Comparison of ENCODE assay signal across 12 mouse cellular contexts in the genomic region with DNA sequence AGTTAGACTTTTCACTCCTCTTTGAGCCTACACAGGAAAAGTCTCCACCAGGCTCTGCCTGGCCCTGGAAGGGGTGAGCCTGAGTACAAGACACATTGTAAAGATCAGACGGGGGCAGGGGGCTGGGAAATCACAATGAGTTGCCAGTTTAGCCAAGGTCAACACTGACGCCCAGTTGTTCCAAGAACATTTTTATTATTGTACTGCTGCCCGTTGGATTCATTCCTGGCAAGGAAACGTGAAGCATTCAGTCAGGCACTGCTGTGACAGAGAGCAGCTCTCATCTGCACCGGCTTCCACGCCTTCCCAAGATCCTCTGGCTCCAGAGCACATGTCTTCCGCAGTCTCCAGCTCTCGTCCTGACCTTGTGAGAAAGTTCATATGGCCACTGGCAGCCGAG. TPM values are rescaled to one million over a fixed set of nuclear protein-coding genes. Genes with fewer than 3 reads are reported as not detected.
DNase-seq lines count a peak whose midpoint lies in the region; ATAC-seq and TF ChIP-seq lines count a peak whose summit lies in the region.
"Had no signal": no experiment of that assay in that cellular context is flagged by ENCODE, and none has a peak within 500 bp of the region (broad histone marks: within the 10 kb centered on the region; RNA-seq: fewer than 3 reads in every experiment).

No protein-coding gene starts in this region.

- ATAC-seq in intestine, embryonic 14.5 days (replicated peaks; ENCODE audit: low FRiP score, low TSS enrichment, low read depth), result no peak
- ATAC-seq in intestine, postnatal 0 days, result no peak
- ATAC-seq in heart, embryonic 11.5 days (replicated peaks; ENCODE audit: insufficient number of reproducible peaks, low FRiP score, low TSS enrichment), result no peak; the same call in 1 of the 2 replicates
- ATAC-seq in kidney, embryonic 16.5 days (ENCODE audit: low FRiP score, low TSS enrichment), result peak; percentile 77
- ATAC-seq in stomach, embryonic 15.5 days (ENCODE audit: insufficient read depth, low FRiP score, low read depth), result no peak; the same call in 1 of the 2 replicates
- no peak for ATAC-seq in forebrain, postnatal 0 days

- no peaks in the 10 kb centered on the region for H3K9me3 ChIP-seq in intestine, embryonic 14.5 days (ENCODE audit: control insufficient read depth, low read length)
- H3K9me3 ChIP-seq in intestine, postnatal 0 days (ENCODE audit: control insufficient read depth), result no peaks in the 10 kb centered on the region
- no peaks in the 10 kb centered on the region for H3K9me3 ChIP-seq in heart, embryonic 11.5 days (replicated peaks; ENCODE audit: control insufficient read depth, low read length)
- H3K9me3 ChIP-seq in kidney, embryonic 16.5 days (ENCODE audit: low read length), result no peaks in the 10 kb centered on the region
- no peaks in the 10 kb centered on the region for H3K9me3 ChIP-seq in stomach, embryonic 15.5 days
- no peaks in the 10 kb centered on the region for H3K9me3 ChIP-seq in forebrain, postnatal 0 days (ENCODE audit: low read length)
- H3K9me3 ChIP-seq: megakaryocyte, embryonic 14.5 days had no signal

- no peaks in the 10 kb centered on the region for H3K4me1 ChIP-seq in intestine, embryonic 14.5 days (replicated peaks; ENCODE audit: control insufficient read depth, insufficient read depth, low read length)
- H3K4me1 ChIP-seq in intestine, postnatal 0 days (replicated peaks; ENCODE audit: control insufficient read depth, insufficient read depth, low read length), result no peaks in the 10 kb centered on the region
- no peaks in the 10 kb centered on the region for H3K4me1 ChIP-seq in heart, embryonic 11.5 days (ENCODE audit: control insufficient read depth, insufficient read depth, low read length)
- peaks cover 16% of the 10 kb centered on the region; the same call in 1 of the 2 replicates for H3K4me1 ChIP-seq in kidney, embryonic 16.5 days (ENCODE audit: insufficient read depth, low read length)
- 0 out of 2 replicates have a peak, but pooled peaks cover 6% of the 10 kb centered on the region for H3K4me1 ChIP-seq in stomach, embryonic 15.5 days
- no peaks in the 10 kb centered on the region for H3K4me1 ChIP-seq in forebrain, postnatal 0 days (ENCODE audit: insufficient read depth)

- no peak for DNase-seq in intestine, embryonic 14.5 days (ENCODE audit: low spot score)
- DNase-seq in frontal cortex, postnatal 10 days (ENCODE audit: low spot score in 2 of 2), result no peak
- no peak for DNase-seq in forebrain, postnatal 0 days
- no peak for DNase-seq in spleen, adult 18-20 months
- DNase-seq: embryo, embryonic 11 days; right cerebral cortex, adult 18-20 months had no signal

- 33% methylated on average over 9 of the region's 9 CpGs for WGBS in intestine, embryonic 14.5 days
- WGBS in intestine, postnatal 0 days, result 32% methylated on average over 9 of the region's 9 CpGs
- WGBS in heart, embryonic 11.5 days (ENCODE audit: insufficient replicate concordance), result 51% methylated on average over 9 of the region's 9 CpGs
- 40% methylated on average over 9 of the region's 9 CpGs for WGBS in kidney, embryonic 16.5 days
- 40% methylated on average over 9 of the region's 9 CpGs for WGBS in stomach, embryonic 15.5 days
- 78% methylated on average over 9 of the region's 9 CpGs for WGBS in forebrain, postnatal 0 days

- H3K4me3 ChIP-seq in intestine, embryonic 14.5 days (ENCODE audit: low read depth, low read length), result no peak overlapping the region
- no peak overlapping the region for H3K4me3 ChIP-seq in intestine, postnatal 0 days (ENCODE audit: low read depth, low read length)
- H3K4me3 ChIP-seq in heart, embryonic 11.5 days (ENCODE audit: low read depth, low read length), result no peak overlapping the region
- H3K4me3 ChIP-seq in kidney, embryonic 16.5 days (ENCODE audit: low read length), result no peak overlapping the region
- no peak overlapping the region for H3K4me3 ChIP-seq in stomach, embryonic 15.5 days (replicated peaks)
- no peak overlapping the region for H3K4me3 ChIP-seq in forebrain, postnatal 0 days (ENCODE audit: low read depth, low read length)
- H3K4me3 ChIP-seq: megakaryocyte, embryonic 14.5 days had no signal

- H3K27ac ChIP-seq in intestine, embryonic 14.5 days (ENCODE audit: low read depth), result peak overlapping the region; percentile 10; the same call in 1 of the 2 replicates
- no peak overlapping the region for H3K27ac ChIP-seq in intestine, postnatal 0 days (ENCODE audit: low read depth, low read length)
- peak overlapping the region; percentile 37; the same call in 1 of the 2 replicates for H3K27ac ChIP-seq in heart, embryonic 11.5 days (ENCODE audit: low read depth, low read length)
- peak overlapping the region; percentile 64 for H3K27ac ChIP-seq in kidney, embryonic 16.5 days (ENCODE audit: low read length)
- peak overlapping the region; percentile 66 for H3K27ac ChIP-seq in stomach, embryonic 15.5 days
- H3K27ac ChIP-seq in forebrain, postnatal 0 days (ENCODE audit: low read depth, low read length), result no peak overlapping the region
- H3K27ac ChIP-seq: hindbrain, embryonic 14.5 days had no signal

- H3K36me3 ChIP-seq in intestine, embryonic 14.5 days (ENCODE audit: control insufficient read depth, insufficient read depth, low read length), result no peaks in the 10 kb centered on the region
- H3K36me3 ChIP-seq in intestine, postnatal 0 days (ENCODE audit: control insufficient read depth, insufficient read depth), result no peaks in the 10 kb centered on the region
- no peaks in the 10 kb centered on the region for H3K36me3 ChIP-seq in heart, embryonic 11.5 days (ENCODE audit: control insufficient read depth, insufficient read depth, low read length)
- no peaks in the 10 kb centered on the region for H3K36me3 ChIP-seq in kidney, embryonic 16.5 days (ENCODE audit: insufficient read depth, low read length)
- H3K36me3 ChIP-seq in stomach, embryonic 15.5 days, result no peaks in the 10 kb centered on the region
- no peaks in the 10 kb centered on the region for H3K36me3 ChIP-seq in forebrain, postnatal 0 days (ENCODE audit: insufficient read depth)

- H3K4me2 ChIP-seq in intestine, embryonic 14.5 days (ENCODE audit: low read length), result no peak overlapping the region
- no peak overlapping the region for H3K4me2 ChIP-seq in intestine, postnatal 0 days (replicated peaks; ENCODE audit: low read depth)
- no peak overlapping the region for H3K4me2 ChIP-seq in heart, embryonic 11.5 days
- H3K4me2 ChIP-seq in kidney, embryonic 16.5 days (replicated peaks; ENCODE audit: low read depth, low read length), result no peak overlapping the region
- H3K4me2 ChIP-seq in stomach, embryonic 15.5 days, result no peak overlapping the region
- no peak overlapping the region for H3K4me2 ChIP-seq in forebrain, postnatal 0 days (ENCODE audit: low read depth)
- H3K4me2 ChIP-seq: hindbrain, embryonic 14.5 days had no signal

- TF ChIP-seq CTCF in intestine, postnatal 0 days (IDR thresholded peaks at IDR 0.05; ENCODE audit: low read depth), result no peak
- TF ChIP-seq CTCF in forebrain, postnatal 0 days (IDR thresholded peaks at IDR 0.05; ENCODE audit: low read depth), result no peak

- no peaks in the 10 kb centered on the region for H3K27me3 ChIP-seq in intestine, embryonic 14.5 days (replicated peaks; ENCODE audit: control insufficient read depth, insufficient read depth, low read length)
- no peaks in the 10 kb centered on the region for H3K27me3 ChIP-seq in intestine, postnatal 0 days (replicated peaks; ENCODE audit: control insufficient read depth, insufficient read depth, low read length)
- H3K27me3 ChIP-seq in heart, embryonic 11.5 days (ENCODE audit: control insufficient read depth, insufficient read depth, low read length), result no peaks in the 10 kb centered on the region
- H3K27me3 ChIP-seq in kidney, embryonic 16.5 days (ENCODE audit: insufficient read depth, low read length), result no peaks in the 10 kb centered on the region
- H3K27me3 ChIP-seq in stomach, embryonic 15.5 days (replicated peaks), result no peaks in the 10 kb centered on the region
- H3K27me3 ChIP-seq in forebrain, postnatal 0 days (ENCODE audit: insufficient read depth, low read length), result no peaks in the 10 kb centered on the region

- H3K9ac ChIP-seq in intestine, embryonic 14.5 days (ENCODE audit: low read length), result no peak overlapping the region
- H3K9ac ChIP-seq in intestine, postnatal 0 days (ENCODE audit: low read depth, low read length), result no peak overlapping the region
- no peak overlapping the region for H3K9ac ChIP-seq in heart, embryonic 11.5 days (ENCODE audit: low read depth, low read length)
- no peak overlapping the region for H3K9ac ChIP-seq in kidney, embryonic 16.5 days (replicated peaks; ENCODE audit: low read length)
- no peak overlapping the region for H3K9ac ChIP-seq in stomach, embryonic 15.5 days
- H3K9ac ChIP-seq in forebrain, postnatal 0 days, result no peak overlapping the region
- H3K9ac ChIP-seq: hindbrain, embryonic 14.5 days had no signal

RNA-seq across cellular contexts. Expression of a gene that starts 12.2 kb away (rescaled TPM):
- 101 and 117 TPM in 2 replicates for polyA plus RNA-seq in intestine, embryonic 14.5 days (2014; fragmentation: Nextera tagmentation; extraction: Ambion mirVana)
- 74.8 and 76.7 TPM in 2 replicates for polyA plus RNA-seq in intestine, postnatal 0 days (2015; fragmentation: Nextera tagmentation; extraction: Ambion mirVana)
- polyA plus RNA-seq in heart, embryonic 11.5 days (2014; fragmentation: Nextera tagmentation; extraction: Ambion mirVana), result 73.6 and 75.1 TPM in 2 replicates
- polyA plus RNA-seq in kidney, embryonic 16.5 days (2015; fragmentation: Nextera tagmentation; extraction: Ambion mirVana), result 226 and 274 TPM in 2 replicates
- 150 and 225 TPM in 2 replicates for polyA plus RNA-seq in stomach, embryonic 15.5 days (2015; fragmentation: Nextera tagmentation; extraction: Ambion mirVana)
- 31.2 and 32.7 TPM in 2 replicates for total RNA-seq in forebrain, postnatal 0 days (2014; rRNA removed)
- 39.9 and 57.8 TPM in 2 replicates for polyA plus RNA-seq in forebrain, postnatal 0 days (2015; fragmentation: Nextera tagmentation; extraction: Ambion mirVana)

RNA-seq across cellular contexts. Expression of a gene that starts 30.3 kb away (rescaled TPM):
- polyA plus RNA-seq in intestine, embryonic 14.5 days (2014; fragmentation: Nextera tagmentation; extraction: Ambion mirVana), result 2.0 and 3.5 TPM in 2 replicates
- 0.55 and 0.64 TPM in 2 replicates for polyA plus RNA-seq in intestine, postnatal 0 days (2015; fragmentation: Nextera tagmentation; extraction: Ambion mirVana)
- polyA plus RNA-seq in heart, embryonic 11.5 days (2014; fragmentation: Nextera tagmentation; extraction: Ambion mirVana), result 13.2 and 15.1 TPM in 2 replicates
- 5.6 and 6.4 TPM in 2 replicates for polyA plus RNA-seq in kidney, embryonic 16.5 days (2015; fragmentation: Nextera tagmentation; extraction: Ambion mirVana)
- 5.5 and 7.7 TPM in 2 replicates for polyA plus RNA-seq in stomach, embryonic 15.5 days (2015; fragmentation: Nextera tagmentation; extraction: Ambion mirVana)
- total RNA-seq in forebrain, postnatal 0 days (2014; rRNA removed), result not detected in 2 replicates
- 0.13 and 0.23 TPM in 2 replicates for polyA plus RNA-seq in forebrain, postnatal 0 days (2015; fragmentation: Nextera tagmentation; extraction: Ambion mirVana)

RNA-seq across cellular contexts. Expression of a gene that starts 34.1 kb away (rescaled TPM):
- polyA plus RNA-seq in intestine, embryonic 14.5 days (2014; fragmentation: Nextera tagmentation; extraction: Ambion mirVana), result 1.1 and 6.0 TPM in 2 replicates
- polyA plus RNA-seq in intestine, postnatal 0 days (2015; fragmentation: Nextera tagmentation; extraction: Ambion mirVana), result 0.48 and 0.68 TPM in 2 replicates
- 1.3 and 1.5 TPM in 2 replicates for polyA plus RNA-seq in heart, embryonic 11.5 days (2014; fragmentation: Nextera tagmentation; extraction: Ambion mirVana)
- 0.22 and 0.23 TPM in 2 replicates for polyA plus RNA-seq in kidney, embryonic 16.5 days (2015; fragmentation: Nextera tagmentation; extraction: Ambion mirVana)
- 40.1 and 57.2 TPM in 2 replicates for polyA plus RNA-seq in stomach, embryonic 15.5 days (2015; fragmentation: Nextera tagmentation; extraction: Ambion mirVana)
- total RNA-seq in forebrain, postnatal 0 days (2014; rRNA removed), result 0.19 and 0.77 TPM in 2 replicates
- 0.79 and 0.92 TPM in 2 replicates for polyA plus RNA-seq in forebrain, postnatal 0 days (2015; fragmentation: Nextera tagmentation; extraction: Ambion mirVana)
- polyA plus RNA-seq: hindbrain, embryonic 14.5 days had no signal

RNA-seq across cellular contexts. Expression of a gene that starts 35.8 kb away (rescaled TPM):
- 1.1 TPM in 1 of 2 replicates, not detected in the other for polyA plus RNA-seq in intestine, embryonic 14.5 days (2014; fragmentation: Nextera tagmentation; extraction: Ambion mirVana)
- polyA plus RNA-seq in intestine, postnatal 0 days (2015; fragmentation: Nextera tagmentation; extraction: Ambion mirVana), result 0.44 TPM in 1 of 2 replicates, not detected in the other
- 0.43 TPM in 1 of 2 replicates, not detected in the other for polyA plus RNA-seq in heart, embryonic 11.5 days (2014; fragmentation: Nextera tagmentation; extraction: Ambion mirVana)
- 0.49 and 0.55 TPM in 2 replicates for polyA plus RNA-seq in kidney, embryonic 16.5 days (2015; fragmentation: Nextera tagmentation; extraction: Ambion mirVana)
- not detected in 2 replicates for polyA plus RNA-seq in stomach, embryonic 15.5 days (2015; fragmentation: Nextera tagmentation; extraction: Ambion mirVana)
- total RNA-seq in forebrain, postnatal 0 days (2014; rRNA removed), result 0.05 and 0.31 TPM in 2 replicates
- polyA plus RNA-seq in forebrain, postnatal 0 days (2015; fragmentation: Nextera tagmentation; extraction: Ambion mirVana), result 0.34 TPM in 1 of 2 replicates, not detected in the other

RNA-seq across cellular contexts. Expression of a gene that starts 52.6 kb away (rescaled TPM):
- 3.7 and 4.0 TPM in 2 replicates for polyA plus RNA-seq in intestine, embryonic 14.5 days (2014; fragmentation: Nextera tagmentation; extraction: Ambion mirVana)
- polyA plus RNA-seq in intestine, postnatal 0 days (2015; fragmentation: Nextera tagmentation; extraction: Ambion mirVana), result 0.76 and 1.3 TPM in 2 replicates
- polyA plus RNA-seq in heart, embryonic 11.5 days (2014; fragmentation: Nextera tagmentation; extraction: Ambion mirVana), result not detected in 2 replicates
- 2.4 and 2.5 TPM in 2 replicates for polyA plus RNA-seq in kidney, embryonic 16.5 days (2015; fragmentation: Nextera tagmentation; extraction: Ambion mirVana)
- polyA plus RNA-seq in stomach, embryonic 15.5 days (2015; fragmentation: Nextera tagmentation; extraction: Ambion mirVana), result 1.0 and 1.9 TPM in 2 replicates
- 2.7 and 2.8 TPM in 2 replicates for total RNA-seq in forebrain, postnatal 0 days (2014; rRNA removed)
- polyA plus RNA-seq in forebrain, postnatal 0 days (2015; fragmentation: Nextera tagmentation; extraction: Ambion mirVana), result 1.5 TPM in 2 replicates

Comparison
In these comparisons a context has a peak if more than half of its experiments do, and no peak if none do; other contexts are left out.
1. H3K27ac ChIP-seq: peak in intestine, embryonic 14.5 days (single experiment), heart, embryonic 11.5 days (single experiment), kidney, embryonic 16.5 days (single experiment) and stomach, embryonic 15.5 days (single experiment); none in intestine, postnatal 0 days (single experiment) and forebrain, postnatal 0 days (single experiment).